Mouse (Mus musculus) spleen, adult 2 months (tissue): Measurements from ENCODE around the gene Frmpd2. TPM values are rescaled to one million over a fixed set of nuclear protein-coding genes. Genes with fewer than 3 reads are reported as not detected.

Experiments used
- DNase-seq, 2 experiments: peaks; one replicate each; pipeline versions ENCODE4 v3.0.0 to v3.0.0-alpha.2; 2012 to 2021; ENCODE audit warnings: low spot score in 2 of 2, low read depth in 1 of 2
- H3K27ac ChIP-seq: fragments of 200-500 bp; 2 replicates; pipeline ENCODE4 v1.5.1; 2012; ENCODE audit warnings: low read length, inconsistent platforms; ENCODE audit not compliant: insufficient read depth
- H3K27me3 ChIP-seq: fragments of 200-500 bp; 2 replicates; pipeline ENCODE4 v1.6.1; 2012; ENCODE audit warnings: mild to moderate bottlenecking, moderate library complexity, low read length, inconsistent platforms; ENCODE audit not compliant: control insufficient read depth, insufficient read depth
- H3K36me3 ChIP-seq: fragments of 200-500 bp; 2 replicates; pipeline ENCODE4 v1.6.1; 2012; ENCODE audit warnings: mild to moderate bottlenecking, low read length, inconsistent platforms; ENCODE audit not compliant: control insufficient read depth, insufficient read depth
- H3K4me1 ChIP-seq: fragments of 200-500 bp; 2 replicates; pipeline ENCODE4 v1.6.1; 2011; ENCODE audit warnings: inconsistent platforms; ENCODE audit not compliant: control insufficient read depth, insufficient read depth, insufficient read length
- H3K4me3 ChIP-seq: fragments of 200-500 bp; 2 replicates; pipeline ENCODE4 v1.5.1; 2011; ENCODE audit warnings: mild to moderate bottlenecking, inconsistent platforms; ENCODE audit not compliant: insufficient read depth, insufficient read length; ENCODE audit errors: extremely low read depth
- CTCF ChIP-seq: fragments of 200-500 bp; IDR thresholded peaks from 2 replicates; pipeline ENCODE4 v1.5.1; 2011; ENCODE audit warnings: mild to moderate bottlenecking, inconsistent platforms; ENCODE audit not compliant: insufficient read depth, insufficient read length, insufficient replicate concordance; ENCODE audit errors: extremely low read depth
- POLR2A ChIP-seq: fragments of 200-500 bp; IDR thresholded peaks from 2 replicates; pipeline ENCODE4 v1.6.1; 2011; ENCODE audit warnings: low read depth, low read length, inconsistent platforms
- WGBS: fragments of 180-500 bp; shearing (Covaris S2); methylation state at CpG from one replicate; pipeline ENCODE4 v1.1.7; 2018; 5-methylcytosine and 5-hydroxymethylcytosine counted together
- polyA plus RNA-seq: library from polyadenylated mRNA; depleted of rRNA; stranded (reverse); fragments of >200 nt; gene quantifications from 2 replicates; pipeline ENCODE4 v1.2.3, GENCODE M21; 2012

The Frmpd2 gene
- polyA plus RNA-seq, 1 experiment, result not detected

GRCm38 (mm10) chr14:33503311-33503710 lies 31.8 kb downstream of the Frmpd2 start:
- H3K36me3 ChIP-seq, result no peaks in the 10 kb centered on the region
- TF ChIP-seq CTCF (no peak), POLR2A (no peak)
- H3K4me3 ChIP-seq, result no peak overlapping the region
- no peaks in the 10 kb centered on the region for H3K27me3 ChIP-seq
- whole genome bisulfite sequencing, result 87% methylated on average over 9 of the region's 9 CpGs
- no peak for DNase-seq
- no peaks in the 10 kb centered on the region for H3K4me1 ChIP-seq
- no peak overlapping the region for H3K27ac ChIP-seq

- H3K27me3 ChIP-seq, result no peaks in the 10 kb centered on the region
- H3K27ac ChIP-seq, result no peak overlapping the region
- TF ChIP-seq CTCF (no peak), POLR2A (no peak)
- WGBS, result 73% methylated on average over 4 of the region's 4 CpGs
- no peak for DNase-seq
- H3K4me1 ChIP-seq, result no peaks in the 10 kb centered on the region
- H3K36me3 ChIP-seq, result no peaks in the 10 kb centered on the region
- H3K4me3 ChIP-seq, result no peak overlapping the region
Measured at GRCm38 (mm10) chr14:33506696-33507095, 35.2 kb downstream of the Frmpd2 start.

GRCm38 (mm10) chr14:33508660-33509059 lies 37.2 kb downstream of the Frmpd2 start:
- no peak overlapping the region for H3K27ac ChIP-seq
- 79% methylated on average over 1 of the region's 1 CpGs for WGBS
- no peaks in the 10 kb centered on the region for H3K27me3 ChIP-seq
- no peak overlapping the region for H3K4me3 ChIP-seq
- no peak for TF ChIP-seq POLR2A
- TF ChIP-seq CTCF, result no peak
- H3K36me3 ChIP-seq, result no peaks in the 10 kb centered on the region
- no peaks in the 10 kb centered on the region for H3K4me1 ChIP-seq
- DNase-seq, result no peak

- no peak overlapping the region for H3K27ac ChIP-seq
- WGBS, result 46% methylated on average over 5 of the region's 5 CpGs
- DNase-seq, result no peak
- no peaks in the 10 kb centered on the region for H3K36me3 ChIP-seq
- H3K4me1 ChIP-seq, result no peaks in the 10 kb centered on the region
- no peaks in the 10 kb centered on the region for H3K27me3 ChIP-seq
- H3K4me3 ChIP-seq, result no peak overlapping the region
- no peak for TF ChIP-seq POLR2A
- TF ChIP-seq CTCF, result no peak
Measured at GRCm38 (mm10) chr14:33513877-33514276, 42.4 kb downstream of the Frmpd2 start.

- Histone ChIP-seq H3K27me3 (no peaks in the 10 kb centered on the region), H3K36me3 (no peaks in the 10 kb centered on the region), H3K27ac (no peak overlapping the region), H3K4me3 (no peak overlapping the region), H3K4me1 (no peaks in the 10 kb centered on the region)
- TF ChIP-seq POLR2A (no peak), CTCF (no peak)
- 72% methylated on average over 6 of the region's 6 CpGs for WGBS
- DNase-seq, result no peak
Measured at GRCm38 (mm10) chr14:33514756-33515285, 43.3 kb downstream of the Frmpd2 start.

- Histone ChIP-seq H3K4me1 (no peaks in the 10 kb centered on the region), H3K4me3 (no peak overlapping the region), H3K36me3 (no peaks in the 10 kb centered on the region), H3K27me3 (no peaks in the 10 kb centered on the region), H3K27ac (no peak overlapping the region)
- no peak for TF ChIP-seq POLR2A
- no peak for TF ChIP-seq CTCF
- DNase-seq, result no peak
- 5% methylated on average over 3 of the region's 3 CpGs for WGBS
Measured at GRCm38 (mm10) chr14:33521538-33521937, 50.0 kb downstream of the Frmpd2 start.

- no peaks in the 10 kb centered on the region for H3K4me1 ChIP-seq
- no peaks in the 10 kb centered on the region for H3K36me3 ChIP-seq
- H3K27ac ChIP-seq, result no peak overlapping the region
- H3K4me3 ChIP-seq, result no peak overlapping the region
- TF ChIP-seq POLR2A (no peak), CTCF (no peak)
- 73% methylated on average over 12 of the region's 12 CpGs for WGBS
- 0 out of 2 replicates have a peak, but pooled peaks cover 1% of the 10 kb centered on the region for H3K27me3 ChIP-seq
- DNase-seq, result no peak
Measured at GRCm38 (mm10) chr14:33525272-33525983, 53.9 kb downstream of the Frmpd2 start.
